Mouse (Mus musculus) frontal cortex, adult 2 months (tissue): ENCODE data around the gene Elavl4. TPM values are rescaled to one million over a fixed set of nuclear protein-coding genes. Genes with fewer than 3 reads are reported as not detected.

Experiments used
- DNase-seq, 2 experiments: peaks; one replicate each; pipeline ENCODE4 v3.0.0; 2022; ENCODE audit warnings: low spot score in 1 of 2; ENCODE audit errors: extremely low spot score in 1 of 2
- polyA plus RNA-seq: library from polyadenylated mRNA; depleted of rRNA; stranded (reverse); fragments of >200 nt; gene quantifications from 2 replicates; pipeline ENCODE4 v1.2.3, GENCODE M21; 2012

The Elavl4 gene
- polyA plus RNA-seq, 1 experiment, result 39.3 TPM

GRCm38 (mm10) chr4:110270046-110270445 is 81.7 kb downstream of the Elavl4 start:
- no peak for DNase-seq

GRCm38 (mm10) chr4:110266804-110267575 is 84.7 kb downstream of the Elavl4 start:
- no peak for DNase-seq

GRCm38 (mm10) chr4:110264345-110264943 is 87.3 kb downstream of the Elavl4 start:
- DNase-seq, result no peak

GRCm38 (mm10) chr4:110257360-110257759 is 94.3 kb downstream of the Elavl4 start:
- peak in 1 of 2 experiments; percentile 32 for DNase-seq

- no peak for DNase-seq
These were observed 96.1 kb downstream of the Elavl4 start for GRCm38 (mm10) chr4:110255617-110256016.

GRCm38 (mm10) chr4:110250055-110250454 is 101.7 kb downstream of the Elavl4 start:
- no peak for DNase-seq

GRCm38 (mm10) chr4:110242879-110243278 is 108.8 kb downstream of the Elavl4 start:
- no peak for DNase-seq

- no peak for DNase-seq
These were observed 117.2 kb downstream of the Elavl4 start for GRCm38 (mm10) chr4:110234554-110234953.

GRCm38 (mm10) chr4:110232327-110232726 is 119.4 kb downstream of the Elavl4 start:
- no peak for DNase-seq

GRCm38 (mm10) chr4:110231799-110232198 is 119.9 kb downstream of the Elavl4 start:
- DNase-seq, result no peak

GRCm38 (mm10) chr4:110229652-110230051 is 122.1 kb downstream of the Elavl4 start:
- DNase-seq, result no peak

- DNase-seq, result no peak
These were observed 122.5 kb downstream of the Elavl4 start for GRCm38 (mm10) chr4:110229238-110229637.

- DNase-seq, result peak; percentile 64 to 66
These were observed 124.1 kb downstream of the Elavl4 start for GRCm38 (mm10) chr4:110227621-110228031.

- DNase-seq, result no peak
These were observed 126.2 kb downstream of the Elavl4 start for GRCm38 (mm10) chr4:110225492-110225891.

- DNase-seq, result peak; percentile 65 to 67
These were observed 132.9 kb downstream of the Elavl4 start for GRCm38 (mm10) chr4:110218819-110219218.

- no peak for DNase-seq
These were observed 134.2 kb downstream of the Elavl4 start for GRCm38 (mm10) chr4:110217553-110217952.

- peak in 1 of 2 experiments; percentile 35 for DNase-seq
These were observed 137.2 kb downstream of the Elavl4 start for GRCm38 (mm10) chr4:110214543-110214942.

- DNase-seq, result no peak
These were observed 138.0 kb downstream of the Elavl4 start for GRCm38 (mm10) chr4:110213666-110214065.

- DNase-seq, result no peak
These were observed 141.5 kb downstream of the Elavl4 start for GRCm38 (mm10) chr4:110210246-110210645.

GRCm38 (mm10) chr4:110209613-110210012 is 142.1 kb downstream of the Elavl4 start:
- peak in 1 of 2 experiments; percentile 1 for DNase-seq

- DNase-seq, result no peak
These were observed 150.0 kb downstream of the Elavl4 start for GRCm38 (mm10) chr4:110201680-110202079.

- no peak for DNase-seq
These were observed 151.8 kb downstream of the Elavl4 start for GRCm38 (mm10) chr4:110199897-110200296.
